Mouse (Mus musculus) cortical plate, adult 2 months (tissue): ENCODE results near the gene Tmem260.

Source experiments
- CTCF ChIP-seq: fragments of 200-500 bp; IDR thresholded peaks from 2 replicates; pipeline ENCODE4 v1.5.1; 2011; ENCODE audit warnings: mild to moderate bottlenecking, control low read depth, low read length; ENCODE audit not compliant: insufficient read depth; ENCODE audit errors: extremely low read depth
- POLR2A ChIP-seq: fragments of 200-500 bp; IDR thresholded peaks from 2 replicates; pipeline ENCODE4 v1.6.1; 2011; ENCODE audit warnings: mild to moderate bottlenecking, low read length, control low read depth; ENCODE audit not compliant: insufficient read depth; ENCODE audit errors: extremely low read depth

DNA sequence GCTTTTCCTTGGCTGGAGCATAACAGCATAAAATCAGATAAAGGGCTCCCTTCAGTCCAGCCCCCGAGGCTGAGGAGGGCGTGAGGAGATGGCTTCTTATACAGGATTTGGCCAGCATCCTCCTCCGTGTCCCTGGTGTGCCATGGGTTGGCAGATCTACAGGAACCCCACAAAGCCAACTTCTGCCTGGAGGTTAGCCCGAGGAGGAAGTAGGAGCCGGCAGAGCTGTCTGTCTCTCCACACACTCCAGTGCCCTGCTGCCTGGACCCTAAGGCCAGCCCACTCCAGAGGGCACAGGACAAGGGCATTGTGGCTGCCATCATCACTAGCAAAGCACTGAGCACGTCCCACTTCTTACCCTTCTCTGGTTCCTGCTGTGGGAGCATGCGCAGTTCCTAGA is 68.7 kb downstream of the Tmem260 start:
- no peak for TF ChIP-seq POLR2A
- no peak for TF ChIP-seq CTCF
